Mouse (Mus musculus) B cell, adult 67 days (primary cell): ENCODE results near the gene Cacng6. TPM values are rescaled to one million over a fixed set of nuclear protein-coding genes. Genes with fewer than 3 reads are reported as not detected.

Experiments
- total RNA-seq, 2 experiments: library from RNA; stranded (reverse); gene quantifications; 4 replicates each; pipeline ENCODE4 v1.2.4; 2023

The Cacng6 gene
- not detected for total RNA-seq

DNA sequence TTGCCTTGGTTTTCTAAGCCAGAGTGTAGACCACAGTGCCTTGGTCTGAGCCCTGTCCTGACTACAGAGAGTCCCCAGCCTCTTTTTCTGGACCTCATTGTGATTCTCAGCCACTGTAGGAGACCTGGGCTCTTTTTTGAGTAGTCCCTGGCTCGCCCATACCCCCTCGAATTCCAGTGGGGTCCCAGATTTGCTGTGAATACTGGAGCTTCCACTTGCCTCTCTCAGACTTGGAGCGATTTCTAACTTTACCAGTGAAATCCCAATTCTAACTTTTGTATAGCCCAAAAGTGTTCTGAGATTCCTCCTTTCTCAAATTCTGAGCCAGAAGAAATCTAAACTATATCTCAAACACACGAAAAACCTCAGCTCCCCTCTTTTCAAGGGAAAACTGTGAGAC is at the start of gene Cacng6:
TSS of gene Cacng6 (plus strand) at position 301 of the 400 bp plus-strand sequence.

DNA sequence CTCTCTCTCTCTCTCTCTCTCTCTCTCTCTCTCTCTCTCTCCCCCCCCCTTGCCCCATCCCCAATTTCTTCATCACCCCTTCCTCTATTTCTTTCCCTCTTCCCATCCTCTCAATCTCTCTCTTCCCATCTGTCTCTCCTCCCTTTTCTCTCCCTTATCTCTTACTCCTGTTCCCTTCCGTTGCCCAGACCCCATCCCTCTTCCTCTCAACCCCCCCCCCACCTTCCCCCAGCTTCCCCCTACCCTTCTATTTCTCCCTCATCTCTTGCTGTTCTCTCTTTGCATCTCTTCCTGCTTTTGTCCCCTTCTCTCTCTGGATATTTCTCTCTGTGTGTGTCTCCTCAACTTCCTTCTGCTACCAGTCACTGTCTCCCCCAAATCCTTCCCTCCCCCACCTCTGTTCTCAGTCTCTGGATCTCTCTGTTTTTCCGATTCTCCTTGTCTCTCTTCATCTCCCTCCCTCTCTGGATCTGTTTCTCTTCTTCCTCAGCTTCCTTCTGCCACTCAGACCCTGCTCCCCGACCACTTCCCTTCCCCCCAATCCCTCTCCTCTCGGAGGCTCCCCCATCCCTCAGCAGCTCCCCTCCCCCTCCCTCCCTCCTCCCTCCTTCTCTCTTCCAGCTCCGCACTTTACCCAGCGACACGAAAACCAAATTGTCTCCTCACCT is 33.4 kb upstream of the Cacng6 start, which contains the start of gene Cacng8:
TSS of gene Cacng8 (plus strand) at position 271 of the 668 bp plus-strand sequence.

Other genes starting within 250 kb of the Cacng6 start
- gene Nlrp12, start 174.5 kb upstream of the Cacng6 start, total RNA-seq, result under 1 TPM in 1 of 2 experiments, not detected in 1; 0.09 TPM
- gene Myadm, start 135.1 kb upstream of the Cacng6 start, total RNA-seq, result 10 to 100 TPM; 56.8 to 97.7 TPM
- 10 to 100 TPM in 1 of 2 experiments, 1 to 10 TPM in 1; 7.9 to 16.6 TPM for gene Prkcg, start 135.0 kb upstream of the Cacng6 start, total RNA-seq
- gene Cacng7, start 91.2 kb upstream of the Cacng6 start, total RNA-seq, result not detected
- not detected for gene Cacng8, start 33.5 kb upstream of the Cacng6 start, total RNA-seq
- gene Tarm1, start 78.4 kb downstream of the Cacng6 start, total RNA-seq, result not detected
- gene Oscar, start 192.0 kb downstream of the Cacng6 start, total RNA-seq, result not detected
- gene Ndufa3, start 193.2 kb downstream of the Cacng6 start, total RNA-seq, result 100 to 1,000 TPM; 279 to 317 TPM
- 10 to 100 TPM; 22.5 to 23.8 TPM for gene Tfpt, start 205.7 kb downstream of the Cacng6 start, total RNA-seq
- 10 to 100 TPM; 62.1 to 76.9 TPM for gene Prpf31, start 205.8 kb downstream of the Cacng6 start, total RNA-seq
- 100 to 1,000 TPM; 124 to 138 TPM for gene Cnot3, start 221.1 kb downstream of the Cacng6 start, total RNA-seq
- 10 to 100 TPM; 10.8 to 11.4 TPM for gene Leng1, start 241.6 kb downstream of the Cacng6 start, total RNA-seq